Mouse (Mus musculus) lung, adult 2 months (tissue): ENCODE results near the gene Pi4k2b.

Experiments used
- CTCF ChIP-seq: fragments of 200-500 bp; IDR thresholded peaks from 2 replicates; pipeline ENCODE4 v1.5.1; 2011; ENCODE audit warnings: mild to moderate bottlenecking, low read length, control low read depth; ENCODE audit not compliant: insufficient read depth
- POLR2A ChIP-seq: fragments of 200-500 bp; IDR thresholded peaks from 2 replicates; pipeline ENCODE4 v1.6.1; 2011; ENCODE audit warnings: low read depth, mild to moderate bottlenecking, control low read depth, low read length, borderline replicate concordance; ENCODE audit errors: extremely low read depth

DNA sequence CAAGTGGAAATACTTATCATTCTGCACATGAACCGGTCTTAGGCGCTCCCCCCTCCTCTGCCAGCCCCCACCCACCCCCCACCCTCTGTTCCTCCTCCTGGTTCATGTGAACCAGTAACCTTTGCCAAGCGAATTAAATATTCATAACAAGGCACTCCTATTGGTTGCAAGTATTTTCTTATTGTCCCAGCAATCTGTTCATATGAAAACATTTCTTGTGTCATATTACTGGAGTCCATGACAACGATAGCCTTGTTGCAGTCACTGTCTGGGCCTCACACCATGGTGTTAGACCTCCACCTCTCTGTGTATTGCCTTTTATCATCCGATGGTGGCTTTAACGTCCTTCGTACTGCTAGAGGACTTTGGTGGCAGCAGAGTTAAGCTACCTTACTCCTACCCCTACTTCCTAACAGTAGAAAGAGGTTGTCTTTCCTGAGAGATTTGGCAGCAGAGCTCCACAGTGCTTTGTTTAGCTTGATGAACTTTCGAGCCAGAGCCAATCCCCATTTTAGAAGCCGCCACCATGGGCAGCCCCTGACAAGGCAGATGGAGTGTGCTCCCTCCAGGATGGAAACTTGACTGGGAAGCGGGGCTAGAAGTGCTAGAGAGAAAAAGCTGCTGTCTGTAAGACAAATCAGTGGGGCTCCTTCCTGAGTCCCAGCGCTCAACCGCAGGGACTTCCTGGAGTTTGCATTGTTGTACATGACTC lies 58.1 kb downstream of the Pi4k2b start:
- TF ChIP-seq CTCF (no peak), POLR2A (no peak)
